Mouse (Mus musculus) MEL (cell line): ENCODE data around the gene Lrrfip1. TPM values are rescaled to one million over a fixed set of nuclear protein-coding genes. Genes with fewer than 3 reads are reported as not detected.

Experiments used
- DNase-seq: peaks from one replicate; pipeline ENCODE4 v3.0.0; 2011; ENCODE audit warnings: low read depth, low spot score
- H3K27ac ChIP-seq: 2 replicates; pipeline ENCODE4 v1.5.1; 2012; ENCODE audit warnings: low read depth, mild to moderate bottlenecking, control low read depth, low read length, moderate library complexity; ENCODE audit not compliant: control insufficient read depth
- H3K27me3 ChIP-seq, 2 experiments: fragments of 150-350 bp in 1 of 2; sonication (generic) in 1 of 2; 2 replicates each; pipeline ENCODE4 v1.6.1; 2012; ENCODE audit warnings: low read length in 2 of 2, mild to moderate bottlenecking in 2 of 2, improper control_type of control experiment in 1 of 2, moderate library complexity in 1 of 2; ENCODE audit not compliant: insufficient read depth in 2 of 2, control insufficient read depth in 1 of 2
- H3K36me3 ChIP-seq, 2 experiments: 2 replicates each; pipeline ENCODE4 v1.6.1; 2012 to 2014; ENCODE audit warnings: low read length in 2 of 2, improper control_type of control experiment in 1 of 2, inconsistent platforms in 1 of 2, mild to moderate bottlenecking in 1 of 2; ENCODE audit not compliant: insufficient read depth in 2 of 2, control insufficient read depth in 1 of 2
- H3K4me1 ChIP-seq, 2 experiments: fragments of 150-350 bp in 1 of 2; sonication (generic) in 1 of 2; 2 replicates each; pipeline ENCODE4 v1.6.1; 2012; ENCODE audit warnings: low read length in 2 of 2, improper control_type of control experiment in 1 of 2, mild to moderate bottlenecking in 1 of 2; ENCODE audit not compliant: insufficient read depth in 2 of 2, control insufficient read depth in 1 of 2
- H3K4me3 ChIP-seq, 2 experiments: fragments of 150-350 bp in 1 of 2; sonication (generic) in 1 of 2; 2 replicates each; pipeline ENCODE4 v1.5.1; 2012; ENCODE audit warnings: low read depth in 2 of 2, low read length in 2 of 2, mild to moderate bottlenecking in 2 of 2, moderate library complexity in 2 of 2, control low read depth in 1 of 2, improper control_type of control experiment in 1 of 2; ENCODE audit not compliant: control insufficient read depth in 1 of 2, insufficient read depth in 1 of 2
- H3K79me2 ChIP-seq: 2 replicates; pipeline ENCODE4 v1.6.1; 2012; ENCODE audit warnings: mild to moderate bottlenecking, low read length, moderate library complexity; ENCODE audit not compliant: control insufficient read depth, poor library complexity, insufficient read depth
- H3K9ac ChIP-seq: 2 replicates; pipeline ENCODE4 v1.6.1; 2012; ENCODE audit warnings: low read depth, mild to moderate bottlenecking, control low read depth, low read length, moderate library complexity; ENCODE audit not compliant: control insufficient read depth, poor library complexity, severe bottlenecking
- H3K9me3 ChIP-seq: fragments of 150-350 bp; sonication (generic); replicated peaks from 2 replicates; pipeline ENCODE4 v1.6.1; 2012; ENCODE audit warnings: mild to moderate bottlenecking, low read length, improper control_type of control experiment, moderate library complexity; ENCODE audit not compliant: insufficient read depth
- CHD1 ChIP-seq: IDR thresholded peaks from 2 replicates; pipeline ENCODE4 v1.6.1; 2012; ENCODE audit warnings: low read depth, mild to moderate bottlenecking, inconsistent platforms, low read length, improper control_type of control experiment
- CHD2 ChIP-seq: IDR thresholded peaks from 2 replicates; pipeline ENCODE4 v1.6.1; 2011; ENCODE audit warnings: low read length, improper control_type of control experiment
- E2F4 ChIP-seq: IDR thresholded peaks from 2 replicates; pipeline ENCODE4 v1.6.1; 2011; ENCODE audit warnings: low read depth, low read length, improper control_type of control experiment, borderline replicate concordance
- EP300 ChIP-seq, 2 experiments: IDR thresholded peaks; 2 replicates each; pipeline ENCODE4 v1.6.1; 2011; ENCODE audit warnings: improper control_type of control experiment in 2 of 2, low read length in 2 of 2, low read depth in 1 of 2, mild to moderate bottlenecking in 1 of 2
- ETS1 ChIP-seq: IDR thresholded peaks from 2 replicates; pipeline ENCODE4 v1.6.1; 2012; ENCODE audit warnings: low read depth, mild to moderate bottlenecking, inconsistent platforms, low read length, improper control_type of control experiment, moderate library complexity
- GABPA ChIP-seq: IDR thresholded peaks from 2 replicates; pipeline ENCODE4 v1.6.1; 2012; ENCODE audit warnings: low read depth, mild to moderate bottlenecking, inconsistent platforms, low read length, improper control_type of control experiment, moderate library complexity
- HCFC1 ChIP-seq: IDR thresholded peaks from 2 replicates; pipeline ENCODE4 v1.6.1; 2012; ENCODE audit warnings: low read depth, mild to moderate bottlenecking, inconsistent platforms, low read length, improper control_type of control experiment, moderate library complexity
- JUND ChIP-seq: IDR thresholded peaks from 2 replicates; pipeline ENCODE4 v1.6.1; 2011; ENCODE audit warnings: low read depth, mild to moderate bottlenecking, improper control_type of control experiment, low read length
- MAX ChIP-seq: IDR thresholded peaks from 2 replicates; pipeline ENCODE4 v1.6.1; 2011; ENCODE audit warnings: low read length, improper control_type of control experiment
- MAZ ChIP-seq: IDR thresholded peaks from 2 replicates; pipeline ENCODE4 v1.6.1; 2012; ENCODE audit warnings: low read depth, mild to moderate bottlenecking, inconsistent platforms, low read length, improper control_type of control experiment
- MXI1 ChIP-seq: IDR thresholded peaks from 2 replicates; pipeline ENCODE4 v1.6.1; 2011; ENCODE audit warnings: mild to moderate bottlenecking, low read depth, low read length, improper control_type of control experiment
- MYB ChIP-seq: IDR thresholded peaks from 2 replicates; pipeline ENCODE4 v1.6.1; 2011; ENCODE audit warnings: mild to moderate bottlenecking, low read depth, low read length, improper control_type of control experiment
- NRF1 ChIP-seq: IDR thresholded peaks from 2 replicates; pipeline ENCODE4 v1.6.1; 2014; ENCODE audit warnings: low read depth, mild to moderate bottlenecking, inconsistent platforms, low read length, improper control_type of control experiment, moderate library complexity; ENCODE audit not compliant: poor library complexity, insufficient read depth, severe bottlenecking
- POLR2AphosphoS2 ChIP-seq: IDR thresholded peaks from 2 replicates; pipeline ENCODE4 v1.6.1; 2011; ENCODE audit warnings: low read length, improper control_type of control experiment
- RCOR1 ChIP-seq: IDR thresholded peaks from 2 replicates; pipeline ENCODE4 v1.6.1; 2012; ENCODE audit warnings: low read depth, mild to moderate bottlenecking, inconsistent platforms, low read length, improper control_type of control experiment
- SIN3A ChIP-seq: IDR thresholded peaks from 2 replicates; pipeline ENCODE4 v1.6.1; 2012; ENCODE audit warnings: low read length, improper control_type of control experiment, inconsistent platforms
- TBP ChIP-seq: IDR thresholded peaks from 2 replicates; pipeline ENCODE4 v1.8.0; 2011; ENCODE audit warnings: low read depth, low read length, improper control_type of control experiment
- TCF12 ChIP-seq: IDR thresholded peaks from 2 replicates; pipeline ENCODE4 v1.6.1; 2014; ENCODE audit warnings: low read depth, mild to moderate bottlenecking, inconsistent platforms, low read length, improper control_type of control experiment, moderate library complexity
- USF2 ChIP-seq, 2 experiments: IDR thresholded peaks; 2 replicates each; pipeline ENCODE4 v1.6.1; 2011 to 2012; ENCODE audit warnings: improper control_type of control experiment in 2 of 2, low read length in 2 of 2, borderline replicate concordance in 1 of 2, inconsistent platforms in 1 of 2, low read depth in 1 of 2, mild to moderate bottlenecking in 1 of 2; ENCODE audit not compliant: insufficient read depth in 1 of 2
- ZC3H11A ChIP-seq: IDR thresholded peaks from 2 replicates; pipeline ENCODE4 v1.6.1; 2012; ENCODE audit warnings: low read depth, mild to moderate bottlenecking, inconsistent platforms, low read length, improper control_type of control experiment
- ZMIZ1 ChIP-seq: IDR thresholded peaks from 2 replicates; pipeline ENCODE4 v1.6.1; 2012; ENCODE audit warnings: low read depth, mild to moderate bottlenecking, inconsistent platforms, low read length, improper control_type of control experiment, moderate library complexity
- polyA plus RNA-seq, 2 experiments: library from polyadenylated mRNA; stranded (reverse) in 1 of 2; unstranded in 1 of 2; fragments of >175 nt in 1 of 2; fragments of >200 nt in 1 of 2; gene quantifications; 2 replicates each; pipeline versions ENCODE4 v1.2.1 to v1.2.4; 2012; ENCODE audit warnings: low replicate concordance in 2 of 2, low read depth in 1 of 2; ENCODE audit not compliant: insufficient read length in 2 of 2, insufficient read depth in 1 of 2, missing spikeins in 1 of 2
- total RNA-seq: library from RNA; depleted of rRNA; stranded (reverse); fragments of 300-350 nt; gene quantifications from 2 replicates; pipeline ENCODE4 v1.2.3, GENCODE M21; 2012

The Lrrfip1 gene
- total and polyA plus RNA-seq, 3 experiments, result 12.9 to 15.4 TPM; not detected in 1

DNA sequence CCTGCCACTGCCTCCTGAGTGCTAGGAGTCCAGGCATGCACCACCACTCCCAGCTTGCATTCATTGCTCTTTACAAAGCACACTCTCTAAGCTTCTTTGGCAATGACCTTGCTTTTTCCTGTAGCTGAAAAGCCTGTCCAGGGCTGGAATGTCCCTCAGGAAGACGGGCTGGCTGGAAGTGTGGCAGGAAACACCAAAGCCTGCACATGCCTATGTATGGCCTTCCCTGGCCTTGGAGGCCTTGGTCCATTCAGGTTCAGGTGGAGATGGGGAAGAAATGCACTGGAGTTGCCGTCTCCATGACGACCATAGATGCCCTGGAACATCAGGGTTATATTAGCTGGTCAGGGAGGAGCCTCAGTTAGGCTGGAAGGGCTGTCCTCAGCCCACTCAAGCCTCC lies 15.3 kb downstream of the Lrrfip1 start (continued):
- TF ChIP-seq E2F4 (no peak), CHD2 (no peak), MXI1 (no peak), MYB (no peak)

DNA sequence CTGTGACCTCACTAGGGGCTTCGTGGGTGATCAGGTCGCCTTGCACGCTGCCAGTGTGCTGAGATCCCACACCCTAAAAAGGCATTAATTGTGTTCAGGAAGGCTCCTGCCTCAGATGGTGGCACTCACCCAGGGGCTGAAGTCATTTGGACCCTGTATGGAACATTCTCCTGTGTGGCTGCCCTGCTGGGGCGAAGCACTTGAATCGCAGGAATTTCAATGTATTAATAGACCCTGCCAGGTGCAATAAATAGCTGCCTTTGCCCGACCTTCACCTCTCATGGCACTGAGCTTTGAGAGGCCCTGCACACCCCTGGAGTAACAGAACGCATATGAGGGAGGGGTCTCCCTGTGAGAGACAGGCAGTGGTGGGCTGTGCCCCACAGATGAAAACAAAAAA lies 17.0 kb downstream of the Lrrfip1 start:
- H3K9ac ChIP-seq, result no peak overlapping the region
- H3K27me3 ChIP-seq, result no peaks in the 10 kb centered on the region
- no peaks in the 10 kb centered on the region for H3K36me3 ChIP-seq
- H3K4me1 ChIP-seq, result peaks cover 0 to 2% of the 10 kb centered on the region in 2 experiments; a peak in 1 of 4 replicates
- H3K9me3 ChIP-seq, result no peaks in the 10 kb centered on the region
- H3K4me3 ChIP-seq, result no peak overlapping the region
- H3K27ac ChIP-seq, result no peak overlapping the region
- H3K79me2 ChIP-seq, result no peaks in the 10 kb centered on the region
- TF ChIP-seq ZC3H11A (no peak), SIN3A (no peak), GABPA (no peak), TCF12 (no peak), MAZ (no peak), POLR2AphosphoS2 (no peak), ZMIZ1 (no peak), EP300 (IDR thresholded peaks at IDR 0.05; ENCODE audit: low read depth in 1 of 2, low read length in 2 of 2) (no peak), JUND (no peak), RCOR1 (no peak), HCFC1 (no peak), E2F4 (no peak), TBP (no peak), MAX (no peak), CHD2 (no peak), MXI1 (no peak), CHD1 (no peak), NRF1 (no peak), USF2 (IDR thresholded peaks at IDR 0.05; ENCODE audit: borderline replicate concordance in 1 of 2, insufficient read depth in 1 of 2, low read depth in 1 of 2, low read length in 2 of 2) (no peak), ETS1 (no peak)
- DNase-seq, result no peak
